Mouse (Mus musculus): Measurements from ENCODE around the gene Aar2. TPM values are rescaled to one million over a fixed set of nuclear protein-coding genes. Genes with fewer than 3 reads are reported as not detected.

The Aar2 gene
- total and polyA plus RNA-seq, 2 experiments from 2014 or later: 42.0 to 49.1 TPM

GRCm38 (mm10) chr2:156524078-156524477 is 23.3 kb upstream of the Aar2 start:
- H3K27me3 ChIP-seq (ENCODE audit: insufficient read depth, low read length): no peaks in the 10 kb centered on the region
- H3K9ac ChIP-seq (replicated peaks; ENCODE audit: low read length, poor library complexity, severe bottlenecking): no peak overlapping the region
- no peak overlapping the region for H3K4me2 ChIP-seq (ENCODE audit: low read depth, low read length, poor library complexity, severe bottlenecking)
- peak; percentile 30 for DNase-seq (ENCODE audit: low spot score)
- H3K9me3 ChIP-seq (ENCODE audit: low read length): no peaks in the 10 kb centered on the region
- peaks cover 58% of the 10 kb centered on the region for H3K36me3 ChIP-seq (ENCODE audit: insufficient read depth, low read length)
- no peaks in the 10 kb centered on the region for H3K4me1 ChIP-seq (ENCODE audit: insufficient read depth, low read length)
- TF ChIP-seq CTCF (IDR thresholded peaks at IDR 0.05): no peak
- 25% methylated on average over 3 of the region's 3 CpGs for WGBS
- ATAC-seq (ENCODE audit: low FRiP score): no peak
- H3K4me3 ChIP-seq (ENCODE audit: low read depth, low read length): no peak overlapping the region
- no peak overlapping the region for H3K27ac ChIP-seq (ENCODE audit: low read depth, low read length)

GRCm38 (mm10) chr2:156529726-156530125 is 17.7 kb upstream of the Aar2 start:
- no peaks in the 10 kb centered on the region for H3K27me3 ChIP-seq (ENCODE audit: insufficient read depth, low read length)
- H3K36me3 ChIP-seq (ENCODE audit: insufficient read depth, low read length): peaks cover 48% of the 10 kb centered on the region
- no peak overlapping the region for H3K27ac ChIP-seq (ENCODE audit: low read depth, low read length)
- no peak overlapping the region for H3K4me2 ChIP-seq (ENCODE audit: low read depth, low read length, poor library complexity, severe bottlenecking)
- 66% methylated on average over 2 of the region's 2 CpGs for WGBS
- DNase-seq (ENCODE audit: low spot score) (peak; percentile 86), ATAC-seq (ENCODE audit: low FRiP score) (no peak)
- H3K4me3 ChIP-seq (ENCODE audit: low read depth, low read length): no peak overlapping the region
- no peaks in the 10 kb centered on the region for H3K9me3 ChIP-seq (ENCODE audit: low read length)
- TF ChIP-seq CTCF (IDR thresholded peaks at IDR 0.05): peak; percentile 85
- H3K9ac ChIP-seq (replicated peaks; ENCODE audit: low read length, poor library complexity, severe bottlenecking): no peak overlapping the region
- H3K4me1 ChIP-seq (ENCODE audit: insufficient read depth, low read length): no peaks in the 10 kb centered on the region

- peaks cover 52% of the 10 kb centered on the region for H3K36me3 ChIP-seq (ENCODE audit: insufficient read depth, low read length)
- no peaks in the 10 kb centered on the region for H3K27me3 ChIP-seq (ENCODE audit: insufficient read depth, low read length)
- no peak for TF ChIP-seq CTCF (IDR thresholded peaks at IDR 0.05)
- H3K9me3 ChIP-seq (ENCODE audit: low read length): no peaks in the 10 kb centered on the region
- ATAC-seq (ENCODE audit: low FRiP score): no peak
- H3K4me3 ChIP-seq (ENCODE audit: low read depth, low read length): no peak overlapping the region
- H3K4me2 ChIP-seq (ENCODE audit: low read depth, low read length, poor library complexity, severe bottlenecking): no peak overlapping the region
- no peak overlapping the region for H3K27ac ChIP-seq (ENCODE audit: low read depth, low read length)
- no peaks in the 10 kb centered on the region for H3K4me1 ChIP-seq (ENCODE audit: insufficient read depth, low read length)
- WGBS: 84% methylated on average over 2 of the region's 2 CpGs
- H3K9ac ChIP-seq (replicated peaks; ENCODE audit: low read length, poor library complexity, severe bottlenecking): no peak overlapping the region
- no peak for DNase-seq (ENCODE audit: low spot score)
Observed at GRCm38 (mm10) chr2:156533160-156533559, 14.2 kb upstream of the Aar2 start.

GRCm38 (mm10) chr2:156538817-156539555 is 8.4 kb upstream of the Aar2 start:
- no peak overlapping the region for H3K4me2 ChIP-seq (ENCODE audit: low read depth, low read length, poor library complexity, severe bottlenecking)
- no peaks in the 10 kb centered on the region for H3K4me1 ChIP-seq (ENCODE audit: insufficient read depth, low read length)
- TF ChIP-seq CTCF (IDR thresholded peaks at IDR 0.05): no peak
- H3K9ac ChIP-seq (replicated peaks; ENCODE audit: low read length, poor library complexity, severe bottlenecking): no peak overlapping the region
- no peaks in the 10 kb centered on the region for H3K9me3 ChIP-seq (ENCODE audit: low read length)
- peaks cover 70% of the 10 kb centered on the region for H3K36me3 ChIP-seq (ENCODE audit: insufficient read depth, low read length)
- no peak for ATAC-seq (ENCODE audit: low FRiP score)
- no peak for DNase-seq (ENCODE audit: low spot score)
- H3K27me3 ChIP-seq (ENCODE audit: insufficient read depth, low read length): no peaks in the 10 kb centered on the region
- H3K4me3 ChIP-seq (ENCODE audit: low read depth, low read length): no peak overlapping the region
- WGBS: 88% methylated on average over 7 of the region's 7 CpGs
- H3K27ac ChIP-seq (ENCODE audit: low read depth, low read length): no peak overlapping the region

GRCm38 (mm10) chr2:156540991-156541390 is 6.4 kb upstream of the Aar2 start:
- Histone ChIP-seq H3K27me3 (ENCODE audit: insufficient read depth, low read length) (no peaks in the 10 kb centered on the region), H3K9me3 (ENCODE audit: low read length) (no peaks in the 10 kb centered on the region), H3K36me3 (ENCODE audit: insufficient read depth, low read length) (peaks cover 54% of the 10 kb centered on the region), H3K4me1 (ENCODE audit: insufficient read depth, low read length) (no peaks in the 10 kb centered on the region), H3K4me2 (ENCODE audit: low read depth, low read length, poor library complexity, severe bottlenecking) (no peak overlapping the region), H3K4me3 (ENCODE audit: low read depth, low read length) (no peak overlapping the region), H3K9ac (replicated peaks; ENCODE audit: low read length, poor library complexity, severe bottlenecking) (no peak overlapping the region), H3K27ac (ENCODE audit: low read depth, low read length) (no peak overlapping the region)
- 90% methylated on average over 7 of the region's 7 CpGs for WGBS
- DNase-seq (ENCODE audit: low spot score): no peak
- ATAC-seq (ENCODE audit: low FRiP score): no peak
- TF ChIP-seq CTCF (IDR thresholded peaks at IDR 0.05): peak; percentile 38

GRCm38 (mm10) chr2:156542410-156542809 is 5.0 kb upstream of the Aar2 start:
- WGBS: 80% methylated on average over 8 of the region's 8 CpGs
- H3K27me3 ChIP-seq (ENCODE audit: insufficient read depth, low read length): no peaks in the 10 kb centered on the region
- ATAC-seq (ENCODE audit: low FRiP score): no peak
- H3K4me3 ChIP-seq (ENCODE audit: low read depth, low read length): no peak overlapping the region
- no peak for TF ChIP-seq CTCF (IDR thresholded peaks at IDR 0.05)
- no peaks in the 10 kb centered on the region for H3K9me3 ChIP-seq (ENCODE audit: low read length)
- H3K36me3 ChIP-seq (ENCODE audit: insufficient read depth, low read length): peaks cover 41% of the 10 kb centered on the region
- no peak for DNase-seq (ENCODE audit: low spot score)
- no peak overlapping the region for H3K4me2 ChIP-seq (ENCODE audit: low read depth, low read length, poor library complexity, severe bottlenecking)
- no peak overlapping the region for H3K9ac ChIP-seq (replicated peaks; ENCODE audit: low read length, poor library complexity, severe bottlenecking)
- H3K4me1 ChIP-seq (ENCODE audit: insufficient read depth, low read length): peaks cover 5% of the 10 kb centered on the region; the same call in 1 of the 2 replicates
- no peak overlapping the region for H3K27ac ChIP-seq (ENCODE audit: low read depth, low read length)
